Mouse (Mus musculus): ENCODE measurements around the gene Stat2.

DNA sequence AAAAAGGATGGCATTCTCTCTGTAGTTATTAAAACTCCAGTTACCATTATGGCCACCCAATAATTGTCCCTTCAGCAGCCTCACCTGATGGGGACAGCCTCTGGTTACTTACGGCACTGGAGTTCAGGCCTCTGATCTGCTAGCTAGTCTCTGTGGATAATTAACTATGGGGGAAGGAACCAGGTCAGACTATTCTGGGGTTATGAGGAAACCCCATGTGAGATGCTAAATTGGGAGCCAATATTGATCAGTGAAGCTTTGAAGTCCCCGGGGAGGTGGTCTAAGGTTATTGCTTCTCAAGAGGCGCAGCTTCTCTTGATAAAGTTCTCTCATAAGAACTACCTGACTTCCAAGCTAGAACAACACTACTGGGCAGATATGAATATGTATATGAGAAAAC is 65.8 kb downstream of the Stat2 start:
- TF ChIP-seq CTCF (IDR thresholded peaks at IDR 0.05; ENCODE audit: low read depth) (no peak), EP300 (IDR thresholded peaks at IDR 0.05; ENCODE audit: low read depth) (no peak)

All from liver, postnatal 0 days (tissue).